Mouse (Mus musculus) heart, adult 2 months (tissue): ENCODE results near the gene Zranb3. TPM values are rescaled to one million over a fixed set of nuclear protein-coding genes. Genes with fewer than 3 reads are reported as not detected.

ENCODE experiments used
- DNase-seq, 2 experiments: peaks; one replicate each; pipeline ENCODE4 v3.0.0; 2021
- H3K27ac ChIP-seq: fragments of 200-600 bp; 2 replicates; pipeline ENCODE4 v1.8.1; 2022
- H3K27me3 ChIP-seq: fragments of 200-500 bp; 2 replicates; pipeline ENCODE4 v1.6.1; 2012; ENCODE audit warnings: mild to moderate bottlenecking, low read length, inconsistent platforms, mixed read lengths; ENCODE audit not compliant: control insufficient read depth, insufficient read depth
- H3K36me3 ChIP-seq: fragments of 200-500 bp; 2 replicates; pipeline ENCODE4 v1.6.1; 2012; ENCODE audit warnings: low read length, inconsistent platforms; ENCODE audit not compliant: control insufficient read depth, insufficient read depth
- H3K4me1 ChIP-seq: fragments of 200-500 bp; 2 replicates; pipeline ENCODE4 v1.6.1; 2011; ENCODE audit warnings: low read length; ENCODE audit not compliant: control insufficient read depth, insufficient read depth
- H3K4me3 ChIP-seq: fragments of 200-600 bp; 2 replicates; pipeline ENCODE4 v1.8.1; 2022
- H3K79me2 ChIP-seq: fragments of 200-500 bp; replicated peaks from 2 replicates; pipeline ENCODE4 v1.6.1; 2012; ENCODE audit warnings: mild to moderate bottlenecking, inconsistent platforms, low read length, moderate library complexity, mixed read lengths; ENCODE audit not compliant: control insufficient read depth, insufficient read depth
- H3K9ac ChIP-seq: fragments of 200-500 bp; 2 replicates; pipeline ENCODE4 v1.6.1; 2012; ENCODE audit warnings: low read depth, mild to moderate bottlenecking, control low read depth, inconsistent platforms, low read length, mixed read lengths
- CTCF ChIP-seq: fragments of 200-600 bp; IDR thresholded peaks from 2 replicates; pipeline ENCODE4 v1.8.1; 2022; ENCODE audit warnings: antibody characterized with exemption, mild to moderate bottlenecking, moderate library complexity
- EP300 ChIP-seq: fragments of 200-500 bp; IDR thresholded peaks from 2 replicates; pipeline ENCODE4 v1.6.1; 2011; ENCODE audit warnings: low read depth, low read length, control low read depth; ENCODE audit not compliant: insufficient read depth
- POLR2A ChIP-seq: fragments of 200-500 bp; IDR thresholded peaks from 2 replicates; pipeline ENCODE4 v1.6.1; 2011; ENCODE audit warnings: mild to moderate bottlenecking, low read depth, low read length, control low read depth; ENCODE audit not compliant: insufficient read depth
- WGBS: fragments of 180-500 bp; shearing (Covaris S2); methylation state at CpG from one replicate; pipeline ENCODE4 v1.1.7; 2018; 5-methylcytosine and 5-hydroxymethylcytosine counted together
- intact Hi-C: fragments of 180-260 bp; cut with DNase I; formaldehyde crosslinking; loops from one replicate; pipeline ENCODE4 v1.15.1; 2025
- polyA plus RNA-seq: library from polyadenylated mRNA; depleted of rRNA; stranded (reverse); fragments of >200 nt; gene quantifications from 2 replicates; pipeline ENCODE4 v1.2.3, GENCODE M21; 2012
- total RNA-seq, 2 experiments: library from RNA; stranded (reverse); gene quantifications; 2 replicates each; pipeline ENCODE4 v1.2.3; 2021

Zranb3 gene
- total and polyA plus RNA-seq, 3 experiments, result 1.00 to 5.0 (median 4.8) TPM

DNA sequence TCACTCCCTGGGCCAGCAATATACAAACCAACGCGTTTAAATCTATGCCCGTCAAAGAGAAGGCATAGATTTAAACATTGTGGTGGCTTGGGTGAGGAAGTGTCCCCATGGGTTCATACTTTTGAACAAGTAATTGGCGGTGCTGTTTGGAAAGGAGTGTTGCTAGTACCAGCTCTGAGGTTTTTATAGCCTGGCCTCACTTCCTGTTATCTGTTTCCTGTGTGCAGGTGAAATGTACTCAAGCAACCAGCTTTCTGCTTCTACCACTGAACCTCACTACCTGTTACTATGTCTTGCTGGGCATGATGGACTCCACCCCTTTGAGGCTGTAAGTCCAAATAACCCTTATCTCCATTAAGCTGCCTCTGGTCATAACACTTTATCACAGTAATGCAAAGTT lies 45.6 kb downstream of the Zranb3 start:
- H3K79me2 ChIP-seq, result no peaks in the 10 kb centered on the region
- TF ChIP-seq CTCF, result no peak
- TF ChIP-seq EP300, result no peak
- no peak for TF ChIP-seq POLR2A
- H3K4me1 ChIP-seq, result no peaks in the 10 kb centered on the region
- no peaks in the 10 kb centered on the region for H3K36me3 ChIP-seq
- 93% methylated on average over 4 of the region's 4 CpGs for WGBS
- H3K27ac ChIP-seq, result no peak overlapping the region
- intact Hi-C loops, result no loop called here
- no peak for DNase-seq
- H3K27me3 ChIP-seq, result no peaks in the 10 kb centered on the region
- no peak overlapping the region for H3K4me3 ChIP-seq
- H3K9ac ChIP-seq, result no peak overlapping the region

DNA sequence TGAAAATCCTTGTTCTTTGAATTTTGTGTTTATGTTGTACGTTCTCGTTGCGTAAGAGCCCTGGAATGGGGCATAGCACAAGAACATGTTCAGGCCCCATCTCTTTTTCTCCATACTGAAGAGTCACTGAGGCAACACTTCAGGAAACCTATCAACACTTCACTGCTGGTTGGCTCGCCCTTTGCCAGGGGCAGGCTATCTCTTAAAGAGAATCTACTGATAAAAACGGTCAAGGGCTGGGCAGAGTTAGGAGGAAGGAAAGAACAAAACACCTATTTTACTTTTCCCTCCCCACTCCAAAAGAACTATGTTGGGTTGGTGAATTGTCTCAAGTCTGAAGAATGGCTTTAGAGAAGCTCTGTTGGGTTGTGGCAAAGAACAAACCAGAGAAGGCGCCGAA lies 55.9 kb downstream of the Zranb3 start:
- Histone ChIP-seq H3K36me3 (no peaks in the 10 kb centered on the region), H3K27ac (no peak overlapping the region), H3K4me1 (no peaks in the 10 kb centered on the region), H3K4me3 (no peak overlapping the region), H3K9ac (no peak overlapping the region), H3K79me2 (no peaks in the 10 kb centered on the region), H3K27me3 (no peaks in the 10 kb centered on the region)
- intact Hi-C loops, result no loop called here
- no peak for DNase-seq
- WGBS, result 75% methylated on average over 7 of the region's 7 CpGs
- no peak for TF ChIP-seq POLR2A
- no peak for TF ChIP-seq CTCF
- no peak for TF ChIP-seq EP300

DNA sequence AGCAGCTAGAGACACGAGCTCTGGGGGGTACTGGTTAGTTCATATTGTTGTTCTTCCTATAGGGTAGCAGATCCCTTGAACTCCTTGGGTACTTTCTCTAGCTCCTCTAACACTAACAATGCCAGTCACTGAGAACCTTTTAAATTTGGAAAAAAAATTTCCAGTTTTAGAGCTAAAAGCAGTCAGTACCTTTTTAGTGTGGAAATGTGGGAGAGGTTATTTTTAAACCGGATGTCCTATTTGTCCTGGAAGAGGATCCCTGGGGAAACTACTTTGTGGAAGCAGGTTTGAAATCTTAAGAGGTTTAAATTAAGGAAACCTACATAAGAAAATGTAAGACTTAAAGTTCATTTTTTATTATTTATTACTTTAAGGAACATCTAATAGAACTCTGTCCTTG lies 56.4 kb downstream of the Zranb3 start:
- WGBS, result 72% methylated on average over 2 of the region's 2 CpGs
- TF ChIP-seq CTCF (no peak), EP300 (no peak), POLR2A (no peak)

DNA sequence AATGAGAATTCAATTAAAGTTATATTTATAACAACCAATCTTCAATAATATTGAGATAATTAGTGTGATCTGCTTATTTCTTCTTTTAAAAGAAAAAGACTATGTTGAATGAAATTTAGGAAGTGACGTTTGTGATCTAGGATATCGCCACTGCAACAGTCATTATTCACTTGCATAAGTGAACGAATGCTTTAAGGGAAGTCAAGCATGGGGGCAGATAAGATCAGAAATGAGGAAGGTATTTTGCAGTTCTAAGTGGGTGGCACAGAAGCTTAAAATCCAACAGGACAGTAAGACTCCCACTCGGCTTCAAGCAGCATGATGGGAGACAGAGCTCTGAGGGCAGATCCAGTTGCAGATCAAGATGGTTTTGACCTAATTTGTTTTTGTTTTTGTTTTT lies 58.7 kb downstream of the Zranb3 start:
- no peaks in the 10 kb centered on the region for H3K4me1 ChIP-seq
- no peaks in the 10 kb centered on the region for H3K79me2 ChIP-seq
- no peaks in the 10 kb centered on the region for H3K27me3 ChIP-seq
- no peaks in the 10 kb centered on the region for H3K36me3 ChIP-seq
- DNase-seq, result no peak
- H3K27ac ChIP-seq, result no peak overlapping the region
- TF ChIP-seq POLR2A, result no peak
- TF ChIP-seq EP300, result no peak
- TF ChIP-seq CTCF, result no peak
- no peak overlapping the region for H3K9ac ChIP-seq
- no peak overlapping the region for H3K4me3 ChIP-seq
- 88% methylated on average over 4 of the region's 4 CpGs for WGBS
- intact Hi-C loops, result no loop called here

More for the DNA sequence above, 56.4 kb downstream of the Zranb3 start:
- no peak overlapping the region for H3K9ac ChIP-seq
- no peak overlapping the region for H3K4me3 ChIP-seq
- no peak overlapping the region for H3K27ac ChIP-seq
- intact Hi-C loops, result no loop called here
- H3K4me1 ChIP-seq, result no peaks in the 10 kb centered on the region
- DNase-seq, result no peak
- no peaks in the 10 kb centered on the region for H3K27me3 ChIP-seq
- no peaks in the 10 kb centered on the region for H3K36me3 ChIP-seq
- no peaks in the 10 kb centered on the region for H3K79me2 ChIP-seq

DNA sequence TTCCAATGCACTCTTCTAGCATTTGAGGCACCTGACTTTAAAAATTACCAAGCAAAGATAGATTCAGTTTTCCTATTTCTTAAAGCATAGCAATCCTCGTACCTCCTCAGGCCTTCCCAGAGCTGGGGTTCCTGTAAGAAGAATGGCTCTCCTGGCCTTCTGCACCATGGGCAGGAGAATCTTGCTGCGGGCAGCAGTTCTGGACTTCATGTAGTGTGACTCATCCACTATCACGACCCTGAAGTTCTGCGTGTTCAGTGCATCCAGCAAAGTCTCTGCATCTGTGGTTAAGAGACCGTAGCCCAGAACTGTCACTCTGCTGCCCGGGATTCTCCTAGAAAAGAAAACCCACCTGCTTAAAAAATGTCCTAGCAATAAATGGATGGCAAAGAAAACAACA lies 66.6 kb downstream of the Zranb3 start:
- WGBS, result 82% methylated on average over 6 of the region's 6 CpGs
- TF ChIP-seq EP300, result no peak
- no peak for TF ChIP-seq POLR2A
- TF ChIP-seq CTCF, result no peak
- H3K36me3 ChIP-seq, result no peaks in the 10 kb centered on the region
- no peaks in the 10 kb centered on the region for H3K4me1 ChIP-seq
- H3K79me2 ChIP-seq, result no peaks in the 10 kb centered on the region
- no peak overlapping the region for H3K9ac ChIP-seq
- no peak overlapping the region for H3K27ac ChIP-seq
- H3K4me3 ChIP-seq, result no peak overlapping the region
- intact Hi-C loops, result no loop called here
- no peaks in the 10 kb centered on the region for H3K27me3 ChIP-seq
- DNase-seq, result no peak

DNA sequence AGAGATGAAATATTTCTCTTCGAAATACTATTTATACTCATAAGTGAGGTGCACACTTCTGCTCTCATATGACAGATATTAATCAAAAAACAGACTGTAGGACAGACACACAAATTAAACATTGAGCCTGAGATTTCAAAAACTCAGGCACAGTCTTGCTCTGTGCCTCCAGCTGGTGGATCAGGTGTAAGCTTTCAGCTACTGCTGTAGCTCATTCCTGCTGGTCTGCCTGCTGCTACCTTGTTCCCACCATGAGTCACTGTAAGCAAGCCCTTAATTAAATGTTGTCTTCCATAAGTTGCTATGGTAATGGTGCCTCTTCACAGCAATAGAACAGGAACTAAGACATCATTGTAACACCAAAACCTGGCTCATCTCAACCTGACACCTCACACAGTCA lies 70.7 kb downstream of the Zranb3 start:
- no peaks in the 10 kb centered on the region for H3K27me3 ChIP-seq
- no peak for DNase-seq
- no peaks in the 10 kb centered on the region for H3K79me2 ChIP-seq
- no peak overlapping the region for H3K4me3 ChIP-seq
- no peaks in the 10 kb centered on the region for H3K36me3 ChIP-seq
- WGBS, result 98% methylated on average over 1 of the region's 1 CpGs
- no peaks in the 10 kb centered on the region for H3K4me1 ChIP-seq
- H3K9ac ChIP-seq, result no peak overlapping the region
- no peak overlapping the region for H3K27ac ChIP-seq
- TF ChIP-seq CTCF, result no peak
- no peak for TF ChIP-seq EP300
- no peak for TF ChIP-seq POLR2A
- intact Hi-C loops, result no loop called here
